Mouse (Mus musculus) MEL (cell line): ENCODE measurements around the gene Rasal3. TPM values are rescaled to one million over a fixed set of nuclear protein-coding genes. Genes with fewer than 3 reads are reported as not detected.

ENCODE experiments used
- DNase-seq: peaks from one replicate; pipeline ENCODE4 v3.0.0; 2011; ENCODE audit warnings: low read depth, low spot score
- H3K27ac ChIP-seq: 2 replicates; pipeline ENCODE4 v1.5.1; 2012; ENCODE audit warnings: low read depth, mild to moderate bottlenecking, control low read depth, low read length, moderate library complexity; ENCODE audit not compliant: control insufficient read depth
- H3K27me3 ChIP-seq, 2 experiments: fragments of 150-350 bp in 1 of 2; sonication (generic) in 1 of 2; 2 replicates each; pipeline ENCODE4 v1.6.1; 2012; ENCODE audit warnings: low read length in 2 of 2, mild to moderate bottlenecking in 2 of 2, improper control_type of control experiment in 1 of 2, moderate library complexity in 1 of 2; ENCODE audit not compliant: insufficient read depth in 2 of 2, control insufficient read depth in 1 of 2
- H3K36me3 ChIP-seq, 2 experiments: 2 replicates each; pipeline ENCODE4 v1.6.1; 2012 to 2014; ENCODE audit warnings: low read length in 2 of 2, improper control_type of control experiment in 1 of 2, inconsistent platforms in 1 of 2, mild to moderate bottlenecking in 1 of 2; ENCODE audit not compliant: insufficient read depth in 2 of 2, control insufficient read depth in 1 of 2
- H3K4me1 ChIP-seq, 2 experiments: fragments of 150-350 bp in 1 of 2; sonication (generic) in 1 of 2; 2 replicates each; pipeline ENCODE4 v1.6.1; 2012; ENCODE audit warnings: low read length in 2 of 2, improper control_type of control experiment in 1 of 2, mild to moderate bottlenecking in 1 of 2; ENCODE audit not compliant: insufficient read depth in 2 of 2, control insufficient read depth in 1 of 2
- H3K4me3 ChIP-seq, 2 experiments: fragments of 150-350 bp in 1 of 2; sonication (generic) in 1 of 2; 2 replicates each; pipeline ENCODE4 v1.5.1; 2012; ENCODE audit warnings: low read depth in 2 of 2, low read length in 2 of 2, mild to moderate bottlenecking in 2 of 2, moderate library complexity in 2 of 2, control low read depth in 1 of 2, improper control_type of control experiment in 1 of 2; ENCODE audit not compliant: control insufficient read depth in 1 of 2, insufficient read depth in 1 of 2
- H3K79me2 ChIP-seq: 2 replicates; pipeline ENCODE4 v1.6.1; 2012; ENCODE audit warnings: mild to moderate bottlenecking, low read length, moderate library complexity; ENCODE audit not compliant: control insufficient read depth, poor library complexity, insufficient read depth
- H3K9ac ChIP-seq: 2 replicates; pipeline ENCODE4 v1.6.1; 2012; ENCODE audit warnings: low read depth, mild to moderate bottlenecking, control low read depth, low read length, moderate library complexity; ENCODE audit not compliant: control insufficient read depth, poor library complexity, severe bottlenecking
- H3K9me3 ChIP-seq: fragments of 150-350 bp; sonication (generic); replicated peaks from 2 replicates; pipeline ENCODE4 v1.6.1; 2012; ENCODE audit warnings: mild to moderate bottlenecking, low read length, improper control_type of control experiment, moderate library complexity; ENCODE audit not compliant: insufficient read depth
- CTCF ChIP-seq, 3 experiments: IDR thresholded peaks in 2 of 3; conservative IDR thresholded peaks in 1 of 3; 2 replicates each; pipeline ENCODE4 v1.5.1; 2011 to 2012; ENCODE audit warnings: low read length in 3 of 3, low read depth in 2 of 3, mild to moderate bottlenecking in 2 of 3, improper control_type of control experiment in 1 of 3, inconsistent platforms in 1 of 3, mixed read lengths in 1 of 3, moderate library complexity in 1 of 3; ENCODE audit not compliant: control insufficient read depth in 1 of 3, insufficient read depth in 1 of 3, poor library complexity in 1 of 3, severe bottlenecking in 1 of 3
- EP300 ChIP-seq, 2 experiments: IDR thresholded peaks; 2 replicates each; pipeline ENCODE4 v1.6.1; 2011; ENCODE audit warnings: improper control_type of control experiment in 2 of 2, low read length in 2 of 2, low read depth in 1 of 2, mild to moderate bottlenecking in 1 of 2
- GABPA ChIP-seq: IDR thresholded peaks from 2 replicates; pipeline ENCODE4 v1.6.1; 2012; ENCODE audit warnings: low read depth, mild to moderate bottlenecking, inconsistent platforms, low read length, improper control_type of control experiment, moderate library complexity
- HCFC1 ChIP-seq: IDR thresholded peaks from 2 replicates; pipeline ENCODE4 v1.6.1; 2012; ENCODE audit warnings: low read depth, mild to moderate bottlenecking, inconsistent platforms, low read length, improper control_type of control experiment, moderate library complexity
- MAFK ChIP-seq: IDR thresholded peaks from 2 replicates; pipeline ENCODE4 v1.6.1; 2011; ENCODE audit warnings: low read depth, mild to moderate bottlenecking, low read length, improper control_type of control experiment, borderline replicate concordance
- MAX ChIP-seq: IDR thresholded peaks from 2 replicates; pipeline ENCODE4 v1.6.1; 2011; ENCODE audit warnings: low read length, improper control_type of control experiment
- MAZ ChIP-seq: IDR thresholded peaks from 2 replicates; pipeline ENCODE4 v1.6.1; 2012; ENCODE audit warnings: low read depth, mild to moderate bottlenecking, inconsistent platforms, low read length, improper control_type of control experiment
- MEF2A ChIP-seq: IDR thresholded peaks from 2 replicates; pipeline ENCODE4 v1.6.1; 2014; ENCODE audit warnings: low read depth, mild to moderate bottlenecking, inconsistent platforms, low read length, improper control_type of control experiment; ENCODE audit not compliant: poor library complexity, insufficient replicate concordance, severe bottlenecking; ENCODE audit errors: extremely low read depth
- MYC ChIP-seq: IDR thresholded peaks from 2 replicates; pipeline ENCODE4 v1.6.1; 2011; ENCODE audit warnings: low read depth, mild to moderate bottlenecking, low read length, improper control_type of control experiment, moderate library complexity
- NELFE ChIP-seq: IDR thresholded peaks from 2 replicates; pipeline ENCODE4 v1.6.1; 2011; ENCODE audit warnings: low read depth, low read length, improper control_type of control experiment
- POLR2A ChIP-seq, 2 experiments: IDR thresholded peaks; 2 replicates each; pipeline ENCODE4 v1.6.1; 2011 to 2012; ENCODE audit warnings: low read length in 2 of 2, mild to moderate bottlenecking in 2 of 2, control low read depth in 1 of 2, improper control_type of control experiment in 1 of 2, low read depth in 1 of 2, moderate library complexity in 1 of 2; ENCODE audit not compliant: control insufficient read depth in 1 of 2, insufficient read depth in 1 of 2, poor library complexity in 1 of 2
- RAD21 ChIP-seq: IDR thresholded peaks from 2 replicates; pipeline ENCODE4 v1.6.1; 2011; ENCODE audit warnings: mild to moderate bottlenecking, low read depth, low read length, improper control_type of control experiment
- SMC3 ChIP-seq: IDR thresholded peaks from 2 replicates; pipeline ENCODE4 v1.6.1; 2011; ENCODE audit warnings: low read depth, low read length, improper control_type of control experiment
- TBP ChIP-seq: IDR thresholded peaks from 2 replicates; pipeline ENCODE4 v1.8.0; 2011; ENCODE audit warnings: low read depth, low read length, improper control_type of control experiment
- USF1 ChIP-seq: IDR thresholded peaks from 2 replicates; pipeline ENCODE4 v1.6.1; 2014; ENCODE audit warnings: low read depth, mild to moderate bottlenecking, inconsistent platforms, low read length, improper control_type of control experiment, moderate library complexity
- USF2 ChIP-seq, 2 experiments: IDR thresholded peaks; 2 replicates each; pipeline ENCODE4 v1.6.1; 2011 to 2012; ENCODE audit warnings: improper control_type of control experiment in 2 of 2, low read length in 2 of 2, borderline replicate concordance in 1 of 2, inconsistent platforms in 1 of 2, low read depth in 1 of 2, mild to moderate bottlenecking in 1 of 2; ENCODE audit not compliant: insufficient read depth in 1 of 2
- ZC3H11A ChIP-seq: IDR thresholded peaks from 2 replicates; pipeline ENCODE4 v1.6.1; 2012; ENCODE audit warnings: low read depth, mild to moderate bottlenecking, inconsistent platforms, low read length, improper control_type of control experiment
- ZMIZ1 ChIP-seq: IDR thresholded peaks from 2 replicates; pipeline ENCODE4 v1.6.1; 2012; ENCODE audit warnings: low read depth, mild to moderate bottlenecking, inconsistent platforms, low read length, improper control_type of control experiment, moderate library complexity
- polyA plus RNA-seq, 2 experiments: library from polyadenylated mRNA; stranded (reverse) in 1 of 2; unstranded in 1 of 2; fragments of >175 nt in 1 of 2; fragments of >200 nt in 1 of 2; gene quantifications; 2 replicates each; pipeline versions ENCODE4 v1.2.1 to v1.2.4; 2012; ENCODE audit warnings: low replicate concordance in 2 of 2, low read depth in 1 of 2; ENCODE audit not compliant: insufficient read length in 2 of 2, insufficient read depth in 1 of 2, missing spikeins in 1 of 2
- total RNA-seq: library from RNA; depleted of rRNA; stranded (reverse); fragments of 300-350 nt; gene quantifications from 2 replicates; pipeline ENCODE4 v1.2.3, GENCODE M21; 2012

The Rasal3 gene
- total and polyA plus RNA-seq, 3 experiments, result 0.04 TPM; not detected in 1

DNA sequence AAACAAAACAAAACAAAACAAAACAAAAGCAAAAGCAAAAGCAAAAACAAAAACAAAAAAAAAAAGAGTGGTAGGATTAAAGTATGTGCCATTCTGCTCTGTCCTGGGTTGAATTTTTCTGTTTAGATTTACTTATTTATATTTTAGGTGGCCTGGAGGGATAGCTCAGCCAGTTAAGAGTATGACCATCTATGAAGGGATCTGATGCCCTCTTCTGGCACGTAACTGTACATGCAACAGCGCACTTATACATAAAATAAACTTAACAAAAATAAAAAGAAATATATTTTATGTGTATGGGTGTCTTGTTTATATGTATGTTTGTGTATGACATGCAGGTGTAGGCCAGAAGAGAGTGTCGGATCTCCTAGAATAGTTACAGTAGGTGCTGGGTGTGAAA lies 28.6 kb upstream of the Rasal3 start:
- Histone ChIP-seq H3K36me3 (no peaks in the 10 kb centered on the region), H3K4me1 (no peaks in the 10 kb centered on the region; a peak in 1 of 4 replicates), H3K27ac (no peak overlapping the region), H3K4me3 (no peak overlapping the region), H3K9ac (no peak overlapping the region), H3K27me3 (peaks cover 0 to 4% of the 10 kb centered on the region in 2 experiments), H3K79me2 (no peaks in the 10 kb centered on the region), H3K9me3 (no peaks in the 10 kb centered on the region)
- TF ChIP-seq USF1, result no peak
- TF ChIP-seq ZC3H11A, result peak; percentile 90
- TF ChIP-seq MEF2A, result no peak
- TF ChIP-seq CTCF (IDR thresholded peaks at IDR 0.05 in 2 of 3, conservative IDR thresholded peaks at IDR 0.05 in 1 of 3; ENCODE audit: control insufficient read depth in 1 of 3, insufficient read depth in 1 of 3, low read depth in 2 of 3, low read length in 3 of 3, poor library complexity in 1 of 3, severe bottlenecking in 1 of 3), result peak; percentile 37 to 72 (median 41)
- TF ChIP-seq MAX, result no peak
- no peak for TF ChIP-seq POLR2A (IDR thresholded peaks at IDR 0.05; ENCODE audit: control insufficient read depth in 1 of 2, insufficient read depth in 1 of 2, low read depth in 1 of 2, low read length in 2 of 2, poor library complexity in 1 of 2)
- TF ChIP-seq SMC3, result peak; percentile 72
- TF ChIP-seq USF2 (IDR thresholded peaks at IDR 0.05; ENCODE audit: borderline replicate concordance in 1 of 2, insufficient read depth in 1 of 2, low read depth in 1 of 2, low read length in 2 of 2), result no peak
- TF ChIP-seq MYC, result no peak
- TF ChIP-seq ZMIZ1, result no peak
- no peak for TF ChIP-seq NELFE
- peak; percentile 81 for TF ChIP-seq RAD21
- TF ChIP-seq HCFC1, result no peak
- peak; percentile 69 for DNase-seq

DNA sequence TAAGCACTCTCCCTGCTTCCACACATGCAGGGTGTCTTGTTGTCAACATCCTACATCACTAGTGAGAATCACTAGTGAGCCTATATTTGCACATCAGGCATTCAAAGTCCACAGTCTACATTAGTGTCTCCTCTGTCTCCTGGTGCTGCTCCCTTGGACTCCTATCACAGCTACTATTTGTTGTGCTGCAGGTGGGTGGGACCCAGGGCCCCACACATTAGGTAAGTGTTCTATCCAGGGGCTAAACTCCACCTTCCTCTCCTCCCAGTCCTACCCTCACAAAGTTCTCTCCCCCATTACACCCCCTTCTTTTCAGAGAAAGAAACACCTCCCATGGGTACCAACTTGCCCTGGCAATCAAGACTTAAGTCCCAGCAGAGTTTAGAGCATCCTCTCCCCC lies 23.2 kb upstream of the Rasal3 start:
- H3K36me3 ChIP-seq, result peaks cover 0 to 6% of the 10 kb centered on the region in 2 experiments; a peak in 2 of 4 replicates
- H3K4me1 ChIP-seq, result peaks cover 2 to 9% of the 10 kb centered on the region in 2 experiments; a peak in 3 of 4 replicates
- no peaks in the 10 kb centered on the region for H3K9me3 ChIP-seq
- no peaks in the 10 kb centered on the region for H3K79me2 ChIP-seq
- H3K9ac ChIP-seq, result no peak overlapping the region
- H3K4me3 ChIP-seq, result no peak overlapping the region
- H3K27ac ChIP-seq, result no peak overlapping the region
- H3K27me3 ChIP-seq, result peaks cover 0 to 3% of the 10 kb centered on the region in 2 experiments; a peak in 3 of 4 replicates
- no peak for DNase-seq
- TF ChIP-seq MAZ (no peak), USF1 (no peak), POLR2A (IDR thresholded peaks at IDR 0.05; ENCODE audit: control insufficient read depth in 1 of 2, insufficient read depth in 1 of 2, low read depth in 1 of 2, low read length in 2 of 2, poor library complexity in 1 of 2) (no peak), HCFC1 (no peak), TBP (no peak), MAFK (no peak), GABPA (no peak), EP300 (IDR thresholded peaks at IDR 0.05; ENCODE audit: low read depth in 1 of 2, low read length in 2 of 2) (no peak), ZC3H11A (no peak), USF2 (IDR thresholded peaks at IDR 0.05; ENCODE audit: borderline replicate concordance in 1 of 2, insufficient read depth in 1 of 2, low read depth in 1 of 2, low read length in 2 of 2) (no peak), MYC (no peak), RAD21 (no peak)
